Mouse (Mus musculus): ENCODE results near the gene Ppt2. TPM values are rescaled to one million over a fixed set of nuclear protein-coding genes. Genes with fewer than 3 reads are reported as not detected.

The Ppt2 gene
- total RNA-seq, 2 experiments from 2014 or later = 56.9 to 71.5 TPM

GRCm38 (mm10) chr17:34589681-34590101, 38.6 kb downstream of the Ppt2 start, which contains the start of gene Gpsm3:
Gpsm3 (plus strand) TSS chr17:34589806.
- DNase-seq (ENCODE audit: low spot score in 2 of 2) = no peak

GRCm38 (mm10) chr17:34589206-34589605, 39.1 kb downstream of the Ppt2 start:
- DNase-seq (ENCODE audit: low spot score in 2 of 2) = no peak

- no peak for DNase-seq (ENCODE audit: low spot score in 2 of 2)
Measured at GRCm38 (mm10) chr17:34588767-34589166, 39.5 kb downstream of the Ppt2 start.

- no peak for DNase-seq (ENCODE audit: low spot score in 2 of 2)
Measured at GRCm38 (mm10) chr17:34587814-34588213, 40.5 kb downstream of the Ppt2 start.

DNA sequence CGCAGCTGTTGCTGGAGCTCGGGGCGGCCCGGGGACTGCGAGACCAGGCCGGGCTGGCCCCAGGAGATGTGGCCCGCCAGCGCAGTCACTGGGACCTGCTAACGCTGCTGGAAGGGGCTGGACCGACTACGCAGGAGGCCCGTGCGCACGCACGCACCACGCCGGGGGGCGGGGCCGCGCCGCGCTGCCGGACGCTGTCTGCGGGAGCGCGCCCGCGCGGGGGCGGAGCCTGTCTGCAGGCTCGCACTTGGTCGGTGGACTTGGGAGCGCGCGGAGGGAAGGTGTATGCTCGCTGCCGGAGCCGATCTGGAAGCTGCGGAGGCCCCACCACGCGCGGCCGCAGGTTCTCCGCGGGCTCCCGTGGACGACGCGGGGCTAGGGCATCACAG, 40.9 kb downstream of the Ppt2 start:
- peak; percentile 97 to 98 for DNase-seq (ENCODE audit: low spot score in 2 of 2)

- DNase-seq (ENCODE audit: low spot score in 2 of 2) = peak; percentile 64 to 83
Measured at GRCm38 (mm10) chr17:34586796-34587422, 41.4 kb downstream of the Ppt2 start.

DNA sequence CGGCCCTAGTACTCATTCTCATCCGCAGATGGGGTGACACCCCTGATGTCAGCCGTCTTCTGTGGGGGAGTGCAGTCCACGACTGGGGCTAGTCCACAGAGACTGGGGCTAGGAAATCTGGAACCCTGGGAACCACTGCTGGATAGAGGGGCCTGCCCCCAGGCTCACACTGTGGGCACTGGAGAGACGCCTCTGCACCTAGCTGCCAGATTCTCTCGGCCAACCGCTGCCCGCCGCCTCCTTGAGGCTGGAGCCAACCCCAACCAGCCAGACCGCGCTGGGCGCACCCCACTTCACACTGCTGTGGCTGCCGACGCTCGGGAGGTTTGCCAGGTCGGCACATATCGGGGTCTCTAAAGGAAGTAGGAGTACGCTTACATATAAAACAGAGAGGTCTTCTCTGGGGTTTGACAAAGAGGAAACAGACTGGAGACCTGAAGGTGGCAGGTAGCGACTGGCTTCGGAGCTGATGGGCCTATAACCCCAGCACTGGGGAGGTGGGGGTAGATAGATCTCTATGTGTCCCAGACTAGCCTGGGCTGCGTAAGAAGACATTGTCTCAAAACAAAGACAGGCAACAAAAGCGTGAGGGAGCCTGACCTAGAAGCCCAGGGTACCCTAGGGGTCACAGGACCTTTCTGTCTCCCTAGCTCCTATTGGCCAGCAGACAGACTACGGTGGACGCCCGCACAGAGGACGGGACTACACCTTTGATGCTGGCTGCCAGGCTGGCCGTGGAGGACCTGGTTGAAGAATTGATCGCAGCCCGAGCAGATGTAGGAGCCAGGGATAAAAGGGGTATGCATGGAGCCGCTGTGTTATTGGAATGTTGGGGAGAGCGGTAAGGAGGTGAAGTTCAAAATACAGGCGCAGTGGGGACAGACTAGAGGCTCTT, 42.2 kb downstream of the Ppt2 start:
- DNase-seq (ENCODE audit: low spot score in 2 of 2) = no peak

- DNase-seq (ENCODE audit: low spot score in 2 of 2) = no peak
Measured at GRCm38 (mm10) chr17:34585121-34585520, 43.2 kb downstream of the Ppt2 start.

DNA sequence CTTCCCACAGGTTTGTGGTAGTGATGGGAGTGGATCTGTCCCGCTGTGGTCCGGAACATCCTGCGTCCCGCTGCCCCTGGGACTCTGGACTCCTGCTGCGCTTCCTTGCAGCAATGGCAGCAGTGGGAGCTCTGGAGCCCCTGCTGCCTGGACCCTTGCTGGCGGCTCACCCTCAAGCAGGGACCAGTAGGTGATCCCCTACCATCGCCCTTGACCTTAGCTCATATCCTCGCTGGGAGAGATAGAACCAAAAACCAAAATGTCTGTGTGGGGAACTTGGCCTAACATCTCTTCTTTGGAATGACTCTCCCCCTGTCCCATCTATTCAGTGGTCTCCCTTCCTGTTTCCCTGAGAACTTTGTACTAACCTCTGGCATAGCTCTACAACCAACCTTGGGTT, 44.5 kb downstream of the Ppt2 start:
- no peak for DNase-seq (ENCODE audit: low spot score in 2 of 2)

- DNase-seq (ENCODE audit: low spot score in 2 of 2) = no peak
Measured at GRCm38 (mm10) chr17:34583397-34583796, 44.9 kb downstream of the Ppt2 start.

GRCm38 (mm10) chr17:34582528-34582927, 45.8 kb downstream of the Ppt2 start:
- DNase-seq (ENCODE audit: low spot score in 2 of 2) = no peak

DNA sequence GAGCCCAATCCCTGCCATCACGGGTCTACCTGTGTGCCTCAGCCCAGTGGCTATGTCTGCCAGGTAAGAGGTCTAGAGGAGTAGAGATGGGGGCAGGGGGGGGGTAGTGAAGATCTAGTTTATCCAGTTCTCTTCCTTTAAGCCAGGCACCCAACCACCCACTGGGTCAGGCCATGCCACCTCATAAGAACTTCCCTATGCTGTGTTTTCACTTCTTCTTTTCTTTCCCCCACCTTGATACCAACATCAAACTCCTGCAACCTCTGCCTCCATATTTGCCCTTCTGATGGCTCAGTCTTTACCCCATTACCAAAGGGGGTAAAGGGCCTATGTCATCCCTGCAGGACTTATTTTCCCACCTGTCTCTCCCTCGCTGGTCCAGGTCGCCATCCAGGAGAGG, 50.2 kb downstream of the Ppt2 start:
- no peak for DNase-seq (ENCODE audit: low spot score in 2 of 2)

GRCm38 (mm10) chr17:34576577-34576976, 51.7 kb downstream of the Ppt2 start:
- no peak for DNase-seq (ENCODE audit: low spot score in 2 of 2)

DNA sequence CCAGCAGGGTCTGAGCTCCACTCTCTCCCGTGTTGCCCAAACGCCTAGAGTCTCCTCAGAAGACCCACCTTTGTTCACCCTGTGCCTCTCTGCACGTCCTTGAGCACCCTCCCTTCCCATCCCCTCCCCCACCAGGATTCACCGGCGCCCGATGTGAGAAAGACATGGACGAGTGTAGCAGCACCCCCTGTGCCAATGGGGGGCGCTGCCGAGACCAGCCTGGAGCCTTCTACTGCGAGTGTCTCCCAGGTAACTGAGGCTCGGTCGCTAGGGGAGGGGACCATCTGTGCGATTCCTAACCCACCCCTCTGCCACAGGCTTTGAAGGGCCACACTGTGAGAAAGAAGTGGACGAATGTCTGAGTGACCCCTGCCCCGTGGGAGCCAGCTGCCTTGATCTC, 55.9 kb downstream of the Ppt2 start:
- no peak for DNase-seq (ENCODE audit: low spot score in 2 of 2)

GRCm38 (mm10) chr17:34571875-34572274, 56.4 kb downstream of the Ppt2 start:
- no peak for DNase-seq (ENCODE audit: low spot score in 2 of 2)

DNA sequence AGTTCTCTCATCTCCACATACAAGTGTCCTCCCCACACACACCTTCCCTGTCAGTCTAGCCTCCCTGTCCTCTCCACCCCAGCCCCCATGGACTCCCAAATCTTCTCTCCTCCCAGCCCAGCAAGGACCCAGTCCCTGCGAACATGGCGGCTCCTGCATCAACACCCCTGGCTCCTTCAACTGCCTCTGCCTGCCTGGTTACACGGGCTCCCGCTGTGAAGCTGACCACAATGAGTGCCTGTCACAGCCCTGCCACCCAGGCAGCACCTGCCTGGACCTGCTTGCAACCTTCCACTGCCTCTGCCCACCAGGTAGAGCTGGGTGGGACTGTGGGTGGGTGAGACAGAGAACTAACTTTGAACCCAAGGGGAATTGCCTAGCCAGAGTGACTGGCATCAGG, 58.4 kb downstream of the Ppt2 start:
- DNase-seq (ENCODE audit: low spot score in 2 of 2) = no peak

- no peak for DNase-seq (ENCODE audit: low spot score in 2 of 2)
Measured at GRCm38 (mm10) chr17:34568421-34568820, 59.9 kb downstream of the Ppt2 start.

DNA sequence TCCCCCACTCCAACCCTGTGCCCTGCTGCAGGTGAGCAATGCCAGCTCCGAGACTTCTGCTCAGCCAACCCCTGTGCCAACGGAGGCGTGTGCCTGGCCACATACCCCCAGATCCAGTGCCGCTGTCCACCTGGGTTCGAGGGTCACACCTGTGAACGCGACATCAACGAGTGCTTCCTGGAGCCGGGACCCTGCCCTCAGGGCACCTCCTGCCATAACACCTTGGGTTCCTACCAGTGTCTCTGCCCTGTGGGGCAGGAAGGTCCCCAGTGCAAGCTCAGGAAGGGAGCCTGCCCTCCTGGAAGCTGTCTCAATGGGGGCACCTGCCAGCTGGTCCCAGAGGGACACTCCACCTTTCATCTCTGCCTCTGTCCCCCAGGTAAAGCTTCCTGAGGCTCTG, 61.0 kb downstream of the Ppt2 start:
- no peak for DNase-seq (ENCODE audit: low spot score in 2 of 2)

All from adrenal gland, adult 18-20 months (tissue).